Mouse (Mus musculus): Measurements from ENCODE around the gene Krtap13. TPM values are rescaled to one million over a fixed set of nuclear protein-coding genes. Genes with fewer than 3 reads are reported as not detected.
"Not testable (repeated sequence)": the region's sequence is repeated elsewhere in the genome, so short reads cannot be mapped to it uniquely, and the experiment has no call there.

The Krtap13 gene
- total RNA-seq (2021) = not detected

- intact Hi-C loops (cut with DNase I); DNase-seq (ENCODE audit: low spot score in 2 of 2): not testable (repeated sequence)
Measured at GRCm38 (mm10) chr16:88751535-88751934, at the start of gene Krtap13. TSS of gene Krtap13 (minus strand) at chr16:88751635.

DNA sequence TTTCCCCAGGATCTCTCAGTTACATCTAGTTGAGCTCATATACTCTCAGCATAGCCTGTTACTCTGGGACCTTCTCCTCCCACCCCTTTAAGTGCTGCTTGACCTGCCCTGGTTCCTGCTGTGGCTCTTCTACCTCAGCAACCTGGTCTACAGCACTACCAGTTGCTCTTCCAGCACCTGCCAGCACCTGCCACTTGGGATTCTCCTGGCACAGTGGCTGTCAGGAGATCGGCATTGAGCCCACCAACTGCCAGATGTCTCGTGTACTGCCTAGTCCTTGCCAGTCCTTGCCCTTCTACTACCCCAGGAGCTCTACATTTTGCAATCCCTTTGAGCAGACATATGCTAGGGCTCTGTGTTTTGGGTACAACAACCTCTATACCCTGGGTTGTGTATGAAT lies 35.4 kb upstream of the Krtap13 start:
- intact Hi-C loops (cut with DNase I) = no loop called here
- DNase-seq (ENCODE audit: low spot score in 2 of 2) = no peak

DNA sequence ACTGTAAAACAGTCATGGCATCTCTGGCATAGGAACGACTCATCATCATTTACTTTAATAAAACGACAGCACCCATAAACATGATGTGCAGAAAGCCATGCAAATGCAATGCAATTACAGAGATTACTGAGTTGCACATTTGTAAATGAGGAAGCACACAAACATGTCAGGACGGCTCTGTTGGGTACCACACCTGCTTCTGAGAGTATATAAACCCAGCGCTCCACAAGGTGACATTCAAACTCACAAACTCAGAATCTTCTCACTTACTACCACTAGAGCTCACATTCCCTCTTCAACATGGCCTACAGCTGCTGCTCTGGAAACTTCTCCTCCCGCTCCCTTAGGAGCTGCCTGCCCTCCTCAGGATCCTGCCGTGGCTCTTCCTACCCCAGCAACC lies 26.2 kb upstream of the Krtap13 start, which contains the start of gene Gm5965:
Gene Gm5965 (plus strand): TSS at position 301 of the 400 bp plus-strand sequence.
- no peak for DNase-seq (ENCODE audit: low spot score in 2 of 2)

DNA sequence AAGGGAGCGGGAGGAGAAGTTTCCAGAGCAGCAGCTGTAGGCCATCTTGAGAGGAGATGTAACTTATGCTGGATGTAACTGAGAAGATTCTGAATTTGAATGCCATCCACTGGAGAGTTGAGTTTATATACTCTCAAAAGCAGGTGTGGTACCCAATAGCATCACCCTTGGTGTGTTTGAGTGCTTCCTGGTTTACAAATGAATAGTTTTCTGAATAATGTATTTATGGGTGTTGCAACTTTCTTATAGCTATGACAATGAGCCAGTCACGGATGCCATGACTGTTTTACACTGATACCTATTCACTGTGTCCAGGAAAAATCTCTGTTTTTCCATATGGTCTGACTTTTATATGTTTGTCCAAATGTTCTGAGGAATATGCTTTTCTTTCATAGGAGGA lies 22.7 kb upstream of the Krtap13 start, which contains the start of gene 2310057N15Rik:
Gene 2310057N15Rik (minus strand): TSS at position 101 of the 400 bp plus-strand sequence.
- DNase-seq (ENCODE audit: low spot score in 2 of 2) = no peak
- intact Hi-C loops (cut with DNase I) = no loop called here

More for the DNA sequence above, 26.2 kb upstream of the Krtap13 start, which contains the start of gene Gm5965:
- intact Hi-C loops (cut with DNase I) = no loop called here

GRCm38 (mm10) chr16:88758547-88758946 lies 7.1 kb upstream of the Krtap13 start, which contains the start of gene 2310034C09Rik:
TSS of gene 2310034C09Rik (plus strand) at chr16:88758847.
- DNase-seq (ENCODE audit: low spot score in 2 of 2); intact Hi-C loops (cut with DNase I): not testable (repeated sequence)

- DNase-seq (ENCODE audit: low spot score in 2 of 2) = no peak
- intact Hi-C loops (cut with DNase I) = no loop called here
Measured at GRCm38 (mm10) chr16:88747943-88748342, 3.5 kb downstream of the Krtap13 start.

- DNase-seq (ENCODE audit: low spot score in 2 of 2) = no peak
- intact Hi-C loops (cut with DNase I) = no loop called here
Measured at GRCm38 (mm10) chr16:88744750-88745340, 6.6 kb downstream of the Krtap13 start.

- DNase-seq (ENCODE audit: low spot score in 2 of 2) = no peak
- intact Hi-C loops (cut with DNase I) = no loop called here
Measured at GRCm38 (mm10) chr16:88735391-88735790, 16.0 kb downstream of the Krtap13 start.

- intact Hi-C loops (cut with DNase I) = no loop called here
- DNase-seq (ENCODE audit: low spot score in 2 of 2) = no peak
Measured at GRCm38 (mm10) chr16:88728812-88729275, 22.6 kb downstream of the Krtap13 start, which contains the start of gene Krtap13-1. TSS of gene Krtap13-1 (plus strand) at chr16:88728862.

DNA sequence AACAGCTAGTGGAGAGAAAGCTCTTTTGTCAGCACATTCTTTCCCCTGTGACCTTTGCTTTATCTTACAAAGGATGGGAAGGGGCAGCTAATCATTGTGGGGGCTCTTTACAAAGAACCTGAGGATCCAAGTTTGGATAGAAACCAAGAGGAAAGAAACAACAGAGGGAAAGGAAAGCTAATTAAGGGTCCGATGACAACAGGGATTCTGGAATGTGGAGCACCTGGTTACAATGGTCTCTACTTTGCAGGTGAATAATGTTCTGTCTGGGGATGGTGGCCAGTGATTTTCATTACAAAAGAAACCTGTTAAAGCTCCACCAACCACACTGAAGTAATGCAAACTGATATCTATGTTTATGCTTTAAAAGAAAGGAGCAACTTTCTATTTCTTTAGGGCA lies 31.4 kb downstream of the Krtap13 start:
- intact Hi-C loops (cut with DNase I) = no loop called here

GRCm38 (mm10) chr16:88716549-88716948 lies 34.9 kb downstream of the Krtap13 start:
- no peak for DNase-seq (ENCODE audit: low spot score in 2 of 2)
- intact Hi-C loops (cut with DNase I) = no loop called here

More for the DNA sequence above, 31.4 kb downstream of the Krtap13 start:
- no peak for DNase-seq (ENCODE audit: low spot score in 2 of 2)

DNA sequence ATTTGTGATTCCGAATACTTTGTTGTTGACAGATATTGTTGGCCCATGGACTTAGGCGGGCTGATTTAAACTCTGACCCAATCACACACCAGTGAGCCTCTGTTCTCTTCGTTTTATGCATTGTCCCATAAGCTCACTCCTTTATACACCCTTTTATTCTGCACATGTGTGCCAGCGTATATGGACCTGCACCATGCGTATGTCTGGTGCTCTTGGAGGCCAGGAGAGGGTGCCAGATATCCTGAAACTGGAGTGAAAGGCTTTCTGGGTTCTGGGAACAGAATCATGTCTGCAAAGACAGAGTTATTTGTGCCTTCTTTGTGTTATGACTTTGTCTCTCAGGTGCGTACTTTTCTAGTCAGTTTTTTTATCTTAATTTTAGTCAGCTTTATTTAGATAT lies 40.2 kb downstream of the Krtap13 start:
- no peak for DNase-seq (ENCODE audit: low spot score in 2 of 2)
- intact Hi-C loops (cut with DNase I) = no loop called here

DNA sequence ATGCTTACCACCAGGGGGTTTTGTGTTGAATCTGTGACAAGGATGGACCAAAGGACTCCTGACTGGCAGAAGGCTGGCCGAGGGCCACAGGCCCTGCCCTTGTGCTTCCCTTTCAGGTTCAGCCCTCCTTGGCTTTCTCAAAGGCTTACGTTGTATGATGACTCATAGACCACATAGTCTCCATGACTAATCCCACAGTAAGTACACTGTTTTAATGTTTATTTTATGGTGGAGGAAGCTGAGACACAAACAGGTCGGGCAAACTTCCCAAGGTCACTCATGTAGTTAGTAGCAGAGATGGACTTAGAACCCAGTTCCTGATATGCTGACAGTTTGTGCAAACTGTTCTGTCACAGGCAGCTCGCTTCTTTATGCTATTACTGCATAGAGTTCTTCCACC lies 40.7 kb downstream of the Krtap13 start:
- intact Hi-C loops (cut with DNase I) = no loop called here

DNA sequence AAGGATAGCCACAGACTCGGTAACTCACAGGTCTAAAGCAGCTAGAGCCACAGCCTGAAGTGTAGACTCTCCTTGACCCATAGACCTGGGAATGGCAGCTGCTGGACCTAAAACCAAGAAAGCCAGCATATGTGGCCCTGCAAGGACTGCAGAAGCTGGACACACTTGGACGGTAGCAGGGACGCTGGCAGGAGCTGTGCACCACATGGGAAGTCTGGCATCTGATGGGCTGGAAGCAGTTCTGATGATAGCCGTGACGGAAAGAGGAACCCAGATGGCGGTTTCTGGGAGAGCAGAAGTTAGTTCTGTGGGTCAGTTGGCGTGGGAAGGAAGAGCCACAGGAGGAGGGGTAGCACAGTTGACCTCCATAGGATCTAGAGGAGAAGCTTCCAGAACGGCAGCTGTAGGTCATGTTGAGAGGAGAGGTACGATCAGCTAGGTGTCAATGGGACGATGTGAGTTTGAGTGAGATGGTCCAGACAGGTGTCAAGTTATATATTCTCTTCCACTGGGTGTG lies 43.9 kb downstream of the Krtap13 start, which contains the start of gene 2310061N02Rik:
Gene 2310061N02Rik (minus strand): TSS at position 467 of the 517 bp plus-strand sequence.
- DNase-seq (ENCODE audit: low spot score in 2 of 2) = no peak
- intact Hi-C loops (cut with DNase I) = no loop called here

More for the DNA sequence above, 40.7 kb downstream of the Krtap13 start:
- no peak for DNase-seq (ENCODE audit: low spot score in 2 of 2)

DNA sequence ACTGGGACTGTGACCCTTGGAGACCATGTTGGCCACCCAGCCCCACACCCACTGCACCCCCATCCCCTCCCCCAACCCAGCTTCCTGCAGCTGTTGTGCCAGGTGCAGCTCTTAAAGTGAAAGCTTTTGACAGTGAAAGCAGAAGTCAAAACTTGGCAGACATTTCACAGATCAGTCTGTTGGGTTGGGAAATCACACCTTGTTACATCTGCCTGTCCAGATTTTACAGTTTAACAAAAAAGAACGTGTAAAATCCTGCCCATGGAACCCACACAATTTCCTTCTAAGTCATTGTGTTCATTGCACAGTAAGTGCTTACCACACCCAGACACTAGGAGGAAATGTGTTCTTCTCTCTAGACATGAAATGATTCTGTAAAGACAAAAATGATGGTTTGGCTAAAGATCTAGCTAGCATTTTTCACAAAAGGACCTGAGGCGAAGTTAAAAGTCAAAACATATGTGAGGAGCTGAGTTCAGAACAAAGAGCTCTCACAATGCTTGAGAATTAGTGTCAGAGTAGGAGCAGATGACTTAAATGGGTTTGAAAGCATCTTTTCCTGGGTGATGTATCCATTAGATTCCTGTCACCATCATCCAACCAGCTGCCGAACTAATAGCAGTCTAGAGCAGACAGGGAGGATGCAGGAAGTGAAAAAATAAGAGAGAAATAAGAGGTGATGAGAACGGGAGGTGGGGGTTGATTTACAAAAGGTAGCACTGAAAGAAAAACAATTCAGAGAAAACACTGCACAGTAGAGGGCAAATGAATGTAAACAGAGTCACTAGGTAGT lies 50.2 kb downstream of the Krtap13 start:
- intact Hi-C loops (cut with DNase I) = no loop called here
- DNase-seq (ENCODE audit: low spot score in 2 of 2) = peak in 1 of 2 experiments; percentile 4

Other genes starting within 250 kb of the Krtap13 start
- not detected for gene Cldn17, start 244.7 kb downstream of the Krtap13 start, total RNA-seq (2021)
- not detected for gene Cldn8, start 188.5 kb downstream of the Krtap13 start, total RNA-seq (2021)
- gene Krtap24-1, start 139.4 kb downstream of the Krtap13 start, total RNA-seq (2021) = not detected
- gene 2310079G19Rik, start 124.0 kb downstream of the Krtap13 start, total RNA-seq (2021) = not detected
- gene Krtap26-1, start 103.8 kb downstream of the Krtap13 start, total RNA-seq (2021) = not detected
- not detected for gene Krtap27-1, start 80.0 kb downstream of the Krtap13 start, total RNA-seq (2021)
- gene 2310061N02Rik, start 43.7 kb downstream of the Krtap13 start, total RNA-seq (2021) = not detected
- gene Krtap13-1, start 22.8 kb downstream of the Krtap13 start, total RNA-seq (2021) = not detected
- gene 2310034C09Rik, start 7.2 kb upstream of the Krtap13 start, total RNA-seq (2021) = not detected
- not detected for gene 2310057N15Rik, start 22.6 kb upstream of the Krtap13 start, total RNA-seq (2021)
- gene Gm5965, start 26.3 kb upstream of the Krtap13 start, total RNA-seq (2021) = not detected
- not detected for gene Gm20741, start 60.6 kb upstream of the Krtap13 start, total RNA-seq (2021)
- gene Krtap15, start 68.6 kb upstream of the Krtap13 start, total RNA-seq (2021) = not detected
- gene Krtap14, start 74.5 kb upstream of the Krtap13 start, total RNA-seq (2021) = not detected
- not detected for gene Krtap19-1, start 117.8 kb upstream of the Krtap13 start, total RNA-seq (2021)
- gene Krtap19-2, start 122.6 kb upstream of the Krtap13 start, total RNA-seq (2021) = not detected
- gene Krtap19-3, start 126.4 kb upstream of the Krtap13 start, total RNA-seq (2021) = not detected
- not detected for gene Krtap19-4, start 133.5 kb upstream of the Krtap13 start, total RNA-seq (2021)
- not detected for gene Krtap19-5, start 144.8 kb upstream of the Krtap13 start, total RNA-seq (2021)
- gene Krtap19-9b, start 180.6 kb upstream of the Krtap13 start, total RNA-seq (2021) = not detected
- gene Krtap16-3, start 211.2 kb upstream of the Krtap13 start, total RNA-seq (2021) = not detected

All from left cerebral cortex, postnatal 25 days (tissue).